Mouse (Mus musculus): ENCODE measurements around the gene Ndufb7. TPM values are rescaled to one million over a fixed set of nuclear protein-coding genes. Genes with fewer than 3 reads are reported as not detected.
"Not testable (repeated sequence)": the region's sequence is repeated elsewhere in the genome, so short reads cannot be mapped to it uniquely, and the experiment has no call there.

Gene Ndufb7
- 676 and 868 TPM in 2 replicates for polyA plus RNA-seq (2012; ENCODE audit: insufficient read depth, insufficient read length, missing spikeins)

GRCm38 (mm10) chr8:83566469-83567395 is at the start of gene Ndufb7:
Ndufb7 (plus strand) TSS chr8:83566671.
- Histone ChIP-seq H3K27ac (replicated peaks; ENCODE audit: low read depth, low read length) (peak within 1 kb of the TSS; percentile 97), H3K4me1 (ENCODE audit: control insufficient read depth, insufficient read depth, insufficient read length, low read length) (peaks cover 17% of the 10 kb centered on the region), H3K4me3 (ENCODE audit: insufficient read depth, low read depth, low read length) (peak within 1 kb of the TSS; percentile 75)

GRCm38 (mm10) chr8:83520432-83520831 is 46.0 kb upstream of the Ndufb7 start:
- Histone ChIP-seq H3K27ac (replicated peaks; ENCODE audit: low read depth, low read length) (no peak overlapping the region), H3K4me1 (ENCODE audit: control insufficient read depth, insufficient read depth, insufficient read length, low read length) (no peaks in the 10 kb centered on the region)

DNA sequence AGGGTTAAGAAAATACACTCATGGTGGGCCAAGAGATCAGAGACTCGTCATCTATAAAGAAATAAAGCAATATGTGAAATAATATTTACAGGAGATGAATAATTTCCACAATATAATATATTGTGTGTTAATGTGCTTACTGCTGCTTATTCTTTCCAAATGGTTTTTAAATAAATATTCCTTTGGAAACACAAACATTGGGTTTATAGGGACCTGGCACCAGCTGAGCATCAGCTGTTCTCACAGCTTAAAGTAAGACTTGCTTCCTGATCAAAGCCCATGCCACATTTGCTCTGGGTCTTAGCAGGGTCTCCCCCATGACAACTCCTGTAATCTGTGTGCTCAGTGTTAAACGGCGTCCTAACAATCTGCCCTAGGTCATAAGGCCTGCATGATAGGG is 45.6 kb upstream of the Ndufb7 start:
- not testable (repeated sequence) for H3K27ac ChIP-seq (replicated peaks; ENCODE audit: low read depth, low read length); H3K4me3 ChIP-seq (ENCODE audit: insufficient read depth, low read depth, low read length); H3K4me1 ChIP-seq (ENCODE audit: control insufficient read depth, insufficient read depth, insufficient read length, low read length)

More at GRCm38 (mm10) chr8:83520432-83520831, 46.0 kb upstream of the Ndufb7 start:
- no peak overlapping the region for H3K4me3 ChIP-seq (ENCODE audit: insufficient read depth, low read depth, low read length)

- no peaks in the 10 kb centered on the region for H3K4me1 ChIP-seq (ENCODE audit: control insufficient read depth, insufficient read depth, insufficient read length, low read length)
- H3K4me3 ChIP-seq (ENCODE audit: insufficient read depth, low read depth, low read length) = no peak overlapping the region
- H3K27ac ChIP-seq (replicated peaks; ENCODE audit: low read depth, low read length) = no peak overlapping the region
Measured at GRCm38 (mm10) chr8:83521310-83521709, 45.2 kb upstream of the Ndufb7 start.

DNA sequence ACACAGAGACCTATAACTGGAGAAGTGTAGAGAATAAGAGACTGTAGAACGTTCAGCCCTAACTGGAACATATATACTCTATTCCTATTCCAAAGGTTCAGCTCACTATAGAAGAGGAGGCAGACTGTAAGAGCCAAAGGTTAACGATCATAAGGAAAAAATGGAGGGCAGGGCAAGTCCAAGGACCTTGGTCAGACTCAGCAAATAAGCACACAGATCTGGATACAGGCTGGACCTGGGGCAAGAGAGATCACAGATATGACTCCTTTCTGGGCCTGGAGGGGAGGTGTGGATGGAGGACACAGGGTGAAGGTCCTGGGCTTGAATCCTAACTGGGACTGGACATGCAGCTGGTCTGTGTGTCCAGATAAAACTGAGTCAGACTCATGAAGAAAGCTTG is 31.7 kb upstream of the Ndufb7 start:
- Histone ChIP-seq H3K4me1 (ENCODE audit: control insufficient read depth, insufficient read depth, insufficient read length, low read length) (no peaks in the 10 kb centered on the region), H3K27ac (replicated peaks; ENCODE audit: low read depth, low read length) (no peak overlapping the region), H3K4me3 (ENCODE audit: insufficient read depth, low read depth, low read length) (no peak overlapping the region)

DNA sequence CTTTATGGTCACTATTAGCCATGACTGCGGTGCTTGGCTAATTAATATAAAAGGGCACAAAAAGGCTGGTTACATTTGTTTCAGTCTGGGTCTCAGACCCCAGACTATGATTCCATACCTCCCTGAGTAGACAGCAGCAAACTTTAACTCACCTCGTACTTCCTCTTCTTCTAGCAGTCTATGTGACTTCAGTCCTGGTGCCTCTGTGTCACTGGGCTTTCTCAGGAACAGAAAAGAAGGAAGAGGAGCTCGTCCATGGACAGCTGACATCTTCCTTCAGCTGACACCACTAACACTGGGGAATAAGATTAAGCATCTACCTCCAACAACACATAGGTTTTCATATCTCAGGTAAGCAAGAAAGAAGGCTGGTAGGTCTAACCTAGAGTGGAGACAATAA is 30.7 kb upstream of the Ndufb7 start, which contains the start of gene Olfr370:
Gene Olfr370 (plus strand): TSS at position 45 of the 400 bp plus-strand sequence.
- no peak within 1 kb of the TSS for H3K4me3 ChIP-seq (ENCODE audit: insufficient read depth, low read depth, low read length)
- H3K27ac ChIP-seq (replicated peaks; ENCODE audit: low read depth, low read length) = no peak within 1 kb of the TSS
- H3K4me1 ChIP-seq (ENCODE audit: control insufficient read depth, insufficient read depth, insufficient read length, low read length) = no peaks in the 10 kb centered on the region

DNA sequence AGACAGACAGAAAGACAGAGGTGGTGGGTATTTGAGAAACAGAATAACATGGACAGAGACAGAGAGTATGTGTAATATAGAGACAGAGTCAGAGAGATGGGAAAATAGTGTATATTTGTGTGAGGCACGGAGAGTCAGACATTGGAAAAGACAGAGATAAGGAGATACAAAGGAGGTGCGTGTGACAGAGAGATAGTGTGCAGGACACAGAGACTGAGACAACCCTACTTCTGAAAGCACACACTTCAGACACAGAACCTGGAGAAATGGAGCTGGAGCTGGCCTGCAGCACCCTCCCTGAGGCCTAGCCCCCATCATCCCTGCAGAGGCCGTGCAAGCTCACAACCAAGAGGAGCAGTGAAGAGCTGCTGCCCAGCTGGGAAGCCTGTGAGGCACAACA is 3.8 kb upstream of the Ndufb7 start:
- H3K27ac ChIP-seq (replicated peaks; ENCODE audit: low read depth, low read length) = no peak overlapping the region
- H3K4me1 ChIP-seq (ENCODE audit: control insufficient read depth, insufficient read depth, insufficient read length, low read length) = peaks cover 3% of the 10 kb centered on the region
- H3K4me3 ChIP-seq (ENCODE audit: insufficient read depth, low read depth, low read length) = no peak overlapping the region

DNA sequence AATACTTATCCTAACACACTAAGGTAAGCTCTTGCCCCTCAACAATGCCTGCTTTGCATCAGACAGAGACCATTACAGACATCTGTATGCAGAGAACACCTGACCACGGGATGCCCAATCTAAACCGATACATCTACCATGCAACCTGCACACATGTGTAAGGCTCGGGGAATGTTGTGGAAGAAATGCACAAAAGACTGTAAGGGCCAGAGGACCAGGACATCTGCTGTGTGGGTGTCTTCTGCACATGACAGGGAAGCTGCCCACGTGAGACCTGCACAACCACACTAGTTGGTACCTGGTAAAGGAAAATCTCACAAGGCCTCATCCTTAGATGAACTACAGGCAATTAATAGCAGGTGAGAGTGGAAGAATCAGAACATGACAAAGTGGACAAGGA is 3.2 kb upstream of the Ndufb7 start:
- Histone ChIP-seq H3K4me1 (ENCODE audit: control insufficient read depth, insufficient read depth, insufficient read length, low read length) (peaks cover 9% of the 10 kb centered on the region), H3K4me3 (ENCODE audit: insufficient read depth, low read depth, low read length) (no peak overlapping the region), H3K27ac (replicated peaks; ENCODE audit: low read depth, low read length) (no peak overlapping the region)

DNA sequence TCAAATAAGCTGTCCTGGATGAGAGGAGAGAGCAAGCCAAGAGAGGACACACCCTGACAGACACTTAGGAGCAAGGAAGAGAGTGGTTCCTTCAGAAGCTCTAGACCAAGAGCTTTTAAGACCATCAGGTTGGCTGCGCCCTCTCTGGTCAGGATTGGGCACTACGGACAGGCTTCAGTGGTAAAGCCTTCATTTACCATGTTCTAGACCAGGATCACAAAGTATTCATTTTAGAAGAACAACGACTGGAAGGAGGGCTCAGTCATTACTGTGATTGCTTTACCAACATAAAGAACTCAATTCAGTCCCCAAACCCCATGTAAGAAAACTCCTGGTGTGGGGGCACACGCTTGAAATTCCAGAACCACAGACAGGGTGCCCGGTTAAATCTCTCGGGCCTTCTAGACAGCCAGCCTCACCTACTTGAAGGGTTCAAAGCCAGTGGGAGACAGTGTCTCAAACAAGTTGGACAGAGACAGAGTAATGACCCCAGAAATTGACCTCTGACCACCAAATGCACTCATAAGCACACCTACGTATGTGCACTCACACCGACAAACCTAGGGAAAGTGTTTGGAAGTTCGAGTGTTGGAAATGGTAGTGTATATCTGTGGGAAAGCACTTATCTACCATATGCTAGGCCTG is 618 bp upstream of the Ndufb7 start:
- H3K27ac ChIP-seq (replicated peaks; ENCODE audit: low read depth, low read length) = no peak overlapping the region
- H3K4me3 ChIP-seq (ENCODE audit: insufficient read depth, low read depth, low read length) = no peak overlapping the region
- peaks cover 17% of the 10 kb centered on the region for H3K4me1 ChIP-seq (ENCODE audit: control insufficient read depth, insufficient read depth, insufficient read length, low read length)

- Histone ChIP-seq H3K4me3 (ENCODE audit: insufficient read depth, low read depth, low read length) (peak overlapping the region; percentile 75), H3K4me1 (ENCODE audit: control insufficient read depth, insufficient read depth, insufficient read length, low read length) (peaks cover 17% of the 10 kb centered on the region), H3K27ac (replicated peaks; ENCODE audit: low read depth, low read length) (peak overlapping the region; percentile 97; the same call in 1 of the 2 replicates)
Measured at GRCm38 (mm10) chr8:83567668-83568067, 1.2 kb downstream of the Ndufb7 start.

DNA sequence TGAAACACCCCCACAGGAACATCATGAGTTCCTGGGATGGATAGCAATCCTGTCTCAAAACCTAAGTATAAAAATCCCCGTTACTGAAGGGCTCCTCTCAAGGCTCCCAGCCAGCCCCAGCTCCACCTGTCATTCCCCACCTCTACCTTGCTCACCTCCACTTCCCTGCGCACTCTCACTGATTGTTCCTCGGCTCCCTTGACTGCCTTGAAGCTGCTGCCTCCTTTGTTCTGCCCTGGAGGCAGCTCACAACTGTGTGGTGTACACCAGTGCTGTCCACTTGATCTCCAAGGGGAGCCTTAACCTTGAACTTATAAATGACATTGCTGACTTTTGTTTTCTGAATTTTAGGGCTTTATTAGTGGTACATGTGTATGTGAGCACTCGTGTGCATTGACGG is 1.7 kb downstream of the Ndufb7 start:
- H3K27ac ChIP-seq (replicated peaks; ENCODE audit: low read depth, low read length) = no peak overlapping the region
- peak overlapping the region; percentile 75 for H3K4me3 ChIP-seq (ENCODE audit: insufficient read depth, low read depth, low read length)
- H3K4me1 ChIP-seq (ENCODE audit: control insufficient read depth, insufficient read depth, insufficient read length, low read length) = peaks cover 17% of the 10 kb centered on the region

DNA sequence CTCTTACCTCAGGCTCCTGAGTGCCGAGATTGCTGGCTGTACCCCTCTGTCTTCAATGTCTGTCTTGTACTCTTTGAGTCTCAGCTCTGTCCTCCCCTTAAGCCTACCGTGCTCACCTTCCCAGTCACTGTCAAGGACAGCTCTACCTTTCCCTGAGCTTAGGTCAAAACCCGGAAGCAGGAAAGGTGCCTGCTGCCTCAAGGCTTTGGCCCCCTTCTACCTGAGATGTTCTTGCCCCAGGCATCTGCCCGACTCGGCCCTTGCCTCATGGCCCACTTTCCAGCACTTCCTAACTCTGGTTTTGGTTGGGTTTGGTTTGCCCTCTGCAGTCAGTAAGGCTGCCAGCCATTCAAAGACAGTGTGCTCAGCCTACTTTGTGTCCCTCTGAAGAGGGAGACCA is 2.3 kb downstream of the Ndufb7 start:
- Histone ChIP-seq H3K4me3 (ENCODE audit: insufficient read depth, low read depth, low read length) (no peak overlapping the region), H3K4me1 (ENCODE audit: control insufficient read depth, insufficient read depth, insufficient read length, low read length) (peaks cover 17% of the 10 kb centered on the region), H3K27ac (replicated peaks; ENCODE audit: low read depth, low read length) (peak overlapping the region; percentile 15; the same call in 1 of the 2 replicates)

GRCm38 (mm10) chr8:83569165-83569564 is 2.7 kb downstream of the Ndufb7 start:
- H3K4me1 ChIP-seq (ENCODE audit: control insufficient read depth, insufficient read depth, insufficient read length, low read length) = peaks cover 17% of the 10 kb centered on the region
- H3K27ac ChIP-seq (replicated peaks; ENCODE audit: low read depth, low read length) = 0 out of 2 replicates have a peak overlapping the region, but pooled peaks have one; percentile 15
- no peak overlapping the region for H3K4me3 ChIP-seq (ENCODE audit: insufficient read depth, low read depth, low read length)

DNA sequence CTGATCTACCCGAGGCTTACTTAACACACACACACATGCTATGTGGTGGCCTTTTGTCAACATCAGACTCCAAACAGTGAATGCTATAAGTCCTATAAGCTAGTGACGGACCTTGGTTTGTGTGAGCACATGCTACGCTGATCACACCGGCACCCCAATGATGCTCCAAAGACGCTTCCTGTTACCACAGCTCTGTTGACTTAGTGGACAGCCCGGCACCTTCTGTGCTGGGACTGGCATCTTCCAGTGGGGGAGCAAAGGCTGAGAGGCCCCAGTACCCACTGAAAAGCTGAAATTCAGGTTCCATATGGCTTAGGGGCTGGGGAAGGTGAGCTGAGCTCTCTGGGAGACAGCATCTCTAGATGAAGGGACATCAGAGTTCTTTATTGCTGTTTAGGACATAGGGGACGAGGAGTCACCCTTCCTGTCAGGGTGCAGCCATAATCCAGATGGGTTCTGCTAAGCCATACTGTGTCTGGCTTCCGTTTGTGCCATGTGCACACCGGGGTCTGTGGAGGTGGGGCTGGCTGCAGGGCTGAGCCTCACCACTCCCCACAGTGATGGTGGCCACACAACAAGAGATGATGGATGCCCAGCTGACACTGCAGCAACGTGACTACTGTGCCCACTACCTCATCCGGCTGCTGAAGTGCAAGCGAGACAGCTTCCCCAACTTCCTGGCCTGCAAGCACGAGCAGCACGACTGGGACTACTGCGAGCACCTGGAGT is 4.0 kb downstream of the Ndufb7 start:
- Histone ChIP-seq H3K4me1 (ENCODE audit: control insufficient read depth, insufficient read depth, insufficient read length, low read length) (peaks cover 25% of the 10 kb centered on the region), H3K4me3 (ENCODE audit: insufficient read depth, low read depth, low read length) (no peak overlapping the region), H3K27ac (replicated peaks; ENCODE audit: low read depth, low read length) (no peak overlapping the region)

DNA sequence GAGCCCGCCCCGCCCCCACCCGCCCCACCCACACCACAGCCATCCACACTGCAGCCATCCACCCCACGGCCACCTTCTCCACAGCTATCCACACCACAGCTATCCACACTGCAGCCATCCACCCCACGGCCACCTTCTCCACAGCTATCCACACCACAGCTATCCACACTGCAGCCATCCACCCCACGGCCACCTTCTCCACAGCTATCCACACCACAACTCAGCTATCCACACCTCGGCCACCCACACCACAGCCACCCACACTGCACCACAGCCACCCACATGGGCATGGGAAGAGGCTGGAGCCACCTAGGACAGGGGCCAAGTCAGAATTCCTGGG is 4.5 kb downstream of the Ndufb7 start:
- peaks cover 29% of the 10 kb centered on the region for H3K4me1 ChIP-seq (ENCODE audit: control insufficient read depth, insufficient read depth, insufficient read length, low read length)
- H3K27ac ChIP-seq (replicated peaks; ENCODE audit: low read depth, low read length); H3K4me3 ChIP-seq (ENCODE audit: insufficient read depth, low read depth, low read length): not testable (repeated sequence)

Measured in brown adipose tissue, adult 24 weeks (tissue).